Mouse (Mus musculus) thymus, adult 2 months (tissue): ENCODE measurements around the gene Zscan25. TPM values are rescaled to one million over a fixed set of nuclear protein-coding genes. Genes with fewer than 3 reads are reported as not detected.
"Not testable (repeated sequence)": the region's sequence is repeated elsewhere in the genome, so short reads cannot be mapped to it uniquely, and the experiment has no call there.

Source experiments
- DNase-seq: peaks from one replicate; pipeline ENCODE4 v3.0.0; 2021
- H3K27ac ChIP-seq: fragments of 200-500 bp; 2 replicates; pipeline ENCODE4 v1.5.1; 2012; ENCODE audit warnings: low read length, control low read depth; ENCODE audit not compliant: control insufficient read depth, insufficient read depth
- H3K27me3 ChIP-seq: fragments of 200-500 bp; 2 replicates; pipeline ENCODE4 v1.6.1; 2012; ENCODE audit warnings: mild to moderate bottlenecking, low read length, moderate library complexity, mixed read lengths; ENCODE audit not compliant: control insufficient read depth, insufficient read depth
- H3K36me3 ChIP-seq: fragments of 200-500 bp; 2 replicates; pipeline ENCODE4 v1.6.1; 2012; ENCODE audit warnings: mild to moderate bottlenecking, low read length, moderate library complexity; ENCODE audit not compliant: control insufficient read depth, insufficient read depth
- H3K4me1 ChIP-seq: fragments of 200-500 bp; replicated peaks from 2 replicates; pipeline ENCODE4 v1.6.1; 2012; ENCODE audit warnings: low read length; ENCODE audit not compliant: control insufficient read depth, insufficient read depth
- H3K4me3 ChIP-seq: fragments of 200-500 bp; 2 replicates; pipeline ENCODE4 v1.5.1; 2012; ENCODE audit warnings: mild to moderate bottlenecking, low read length, control low read depth, moderate library complexity; ENCODE audit not compliant: control insufficient read depth, insufficient read depth
- CTCF ChIP-seq: fragments of 200-500 bp; IDR thresholded peaks from 2 replicates; pipeline ENCODE4 v1.5.1; 2012; ENCODE audit warnings: mild to moderate bottlenecking, control low read depth, low read length, moderate library complexity, borderline replicate concordance; ENCODE audit not compliant: control insufficient read depth, poor library complexity, insufficient read depth; ENCODE audit errors: extremely low read depth
- POLR2A ChIP-seq: fragments of 200-500 bp; IDR thresholded peaks from 2 replicates; pipeline ENCODE4 v1.6.1; 2012; ENCODE audit warnings: mild to moderate bottlenecking, low read length, control low read depth, moderate library complexity; ENCODE audit not compliant: control insufficient read depth, poor library complexity, insufficient read depth; ENCODE audit errors: extremely low read depth
- WGBS: fragments of 180-500 bp; shearing (Covaris S2); methylation state at CpG from one replicate; pipeline ENCODE4 v1.1.7; 2018; 5-methylcytosine and 5-hydroxymethylcytosine counted together
- polyA plus RNA-seq: library from polyadenylated mRNA; depleted of rRNA; stranded (reverse); fragments of >200 nt; gene quantifications from 2 replicates; pipeline ENCODE4 v1.2.3, GENCODE M21; 2012

Zscan25 gene
- polyA plus RNA-seq, 1 experiment, result 34.0 TPM

- TF ChIP-seq POLR2A (no peak), CTCF (no peak)
- Histone ChIP-seq H3K4me3 (no peak overlapping the region), H3K36me3 (peaks cover 16% of the 10 kb centered on the region), H3K4me1 (peaks cover 3% of the 10 kb centered on the region; the same call in 1 of the 2 replicates), H3K27me3 (no peaks in the 10 kb centered on the region), H3K27ac (no peak overlapping the region)
- 96% methylated on average over 2 of the region's 2 CpGs for WGBS
- DNase-seq, result no peak
These were observed 352 bp upstream of the Zscan25 start for GRCm38 (mm10) chr5:145279948-145280347.

- no peak overlapping the region for H3K4me3 ChIP-seq
- H3K4me1 ChIP-seq, result no peaks in the 10 kb centered on the region
- 89% methylated on average over 5 of the region's 5 CpGs for WGBS
- H3K27me3 ChIP-seq, result no peaks in the 10 kb centered on the region
- TF ChIP-seq POLR2A (no peak), CTCF (no peak)
- no peak for DNase-seq
- no peak overlapping the region for H3K27ac ChIP-seq
- H3K36me3 ChIP-seq, result peaks cover 68% of the 10 kb centered on the region
These were observed 8.1 kb downstream of the Zscan25 start for GRCm38 (mm10) chr5:145288382-145288781.

GRCm38 (mm10) chr5:145290697-145291096 lies 10.4 kb downstream of the Zscan25 start:
- WGBS, result 96% methylated on average over 16 of the region's 16 CpGs
- H3K4me1 ChIP-seq, result no peaks in the 10 kb centered on the region
- H3K36me3 ChIP-seq, result peaks cover 54% of the 10 kb centered on the region
- no peak for TF ChIP-seq POLR2A
- TF ChIP-seq CTCF, result no peak
- DNase-seq, result no peak
- no peaks in the 10 kb centered on the region for H3K27me3 ChIP-seq
- H3K27ac ChIP-seq, result no peak overlapping the region
- no peak overlapping the region for H3K4me3 ChIP-seq

- Histone ChIP-seq H3K36me3 (peaks cover 40% of the 10 kb centered on the region), H3K4me3 (no peak overlapping the region), H3K4me1 (no peaks in the 10 kb centered on the region), H3K27ac (no peak overlapping the region), H3K27me3 (no peaks in the 10 kb centered on the region)
- no peak for DNase-seq
- no peak for TF ChIP-seq CTCF
- TF ChIP-seq POLR2A, result no peak
- 97% methylated on average over 6 of the region's 6 CpGs for WGBS
These were observed 12.1 kb downstream of the Zscan25 start for GRCm38 (mm10) chr5:145292398-145292797.

GRCm38 (mm10) chr5:145300469-145300868 lies 20.2 kb downstream of the Zscan25 start:
- DNase-seq, result no peak
- no peaks in the 10 kb centered on the region for H3K36me3 ChIP-seq
- no peak for TF ChIP-seq POLR2A
- TF ChIP-seq CTCF, result no peak
- H3K4me3 ChIP-seq, result no peak overlapping the region
- no peak overlapping the region for H3K27ac ChIP-seq
- no peaks in the 10 kb centered on the region for H3K4me1 ChIP-seq
- no peaks in the 10 kb centered on the region for H3K27me3 ChIP-seq

GRCm38 (mm10) chr5:145301796-145302195 lies 21.5 kb downstream of the Zscan25 start:
- not testable (repeated sequence) for H3K27ac ChIP-seq, H3K4me1 ChIP-seq, H3K4me3 ChIP-seq, DNase-seq, H3K27me3 ChIP-seq, H3K36me3 ChIP-seq
- 81% methylated on average over 4 of the region's 4 CpGs for WGBS

GRCm38 (mm10) chr5:145302424-145302823 lies 22.1 kb downstream of the Zscan25 start:
- Histone ChIP-seq H3K4me1 (no peaks in the 10 kb centered on the region), H3K4me3 (no peak overlapping the region), H3K36me3 (no peaks in the 10 kb centered on the region), H3K27me3 (no peaks in the 10 kb centered on the region), H3K27ac (no peak overlapping the region)
- DNase-seq, result no peak
- no peak for TF ChIP-seq CTCF
- no peak for TF ChIP-seq POLR2A
- 82% methylated on average over 1 of the region's 1 CpGs for WGBS

GRCm38 (mm10) chr5:145306953-145307352 lies 26.7 kb downstream of the Zscan25 start:
- not testable (repeated sequence) for H3K27me3 ChIP-seq, H3K36me3 ChIP-seq, H3K4me1 ChIP-seq, DNase-seq, H3K4me3 ChIP-seq, H3K27ac ChIP-seq
- 94% methylated on average over 4 of the region's 4 CpGs for WGBS

GRCm38 (mm10) chr5:145307811-145308210 lies 27.5 kb downstream of the Zscan25 start:
- 85% methylated on average over 3 of the region's 3 CpGs for WGBS
- not testable (repeated sequence) for H3K27ac ChIP-seq, H3K36me3 ChIP-seq, H3K27me3 ChIP-seq, H3K4me3 ChIP-seq, H3K4me1 ChIP-seq, DNase-seq
